Mouse (Mus musculus) T-helper 1 cell (primary cell): Measurements from ENCODE around the gene Nat9.

Source experiments
- in situ Hi-C: fragments of 300-600 bp; cut with MboI, MseI; formaldehyde crosslinking; loops from one replicate; pipeline ENCODE4 v1.15.1; 2025; ENCODE audit warnings: high pct_unique_total_duplicates

The Nat9 gene

DNA sequence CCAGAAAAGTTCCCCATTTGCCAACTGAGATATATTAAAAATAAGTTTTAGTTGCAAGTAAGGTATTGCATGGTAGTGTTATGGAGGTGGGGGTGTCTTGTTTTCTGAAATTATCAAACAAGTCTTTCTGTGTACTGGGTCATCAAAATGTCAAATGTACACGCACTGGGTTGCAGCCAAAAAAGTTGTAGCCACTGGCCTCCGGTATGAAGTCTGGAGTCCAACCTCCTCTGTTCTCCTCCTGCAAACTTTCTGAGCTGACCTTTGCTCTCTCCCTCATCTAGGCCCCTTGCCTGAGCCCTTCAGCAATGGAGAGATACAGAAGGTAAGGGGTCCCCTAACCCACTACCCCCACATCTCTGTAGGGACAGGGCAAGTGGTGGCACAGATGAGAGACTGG, 8.9 kb downstream of the Nat9 start:
- in situ Hi-C loops: no loop called here

DNA sequence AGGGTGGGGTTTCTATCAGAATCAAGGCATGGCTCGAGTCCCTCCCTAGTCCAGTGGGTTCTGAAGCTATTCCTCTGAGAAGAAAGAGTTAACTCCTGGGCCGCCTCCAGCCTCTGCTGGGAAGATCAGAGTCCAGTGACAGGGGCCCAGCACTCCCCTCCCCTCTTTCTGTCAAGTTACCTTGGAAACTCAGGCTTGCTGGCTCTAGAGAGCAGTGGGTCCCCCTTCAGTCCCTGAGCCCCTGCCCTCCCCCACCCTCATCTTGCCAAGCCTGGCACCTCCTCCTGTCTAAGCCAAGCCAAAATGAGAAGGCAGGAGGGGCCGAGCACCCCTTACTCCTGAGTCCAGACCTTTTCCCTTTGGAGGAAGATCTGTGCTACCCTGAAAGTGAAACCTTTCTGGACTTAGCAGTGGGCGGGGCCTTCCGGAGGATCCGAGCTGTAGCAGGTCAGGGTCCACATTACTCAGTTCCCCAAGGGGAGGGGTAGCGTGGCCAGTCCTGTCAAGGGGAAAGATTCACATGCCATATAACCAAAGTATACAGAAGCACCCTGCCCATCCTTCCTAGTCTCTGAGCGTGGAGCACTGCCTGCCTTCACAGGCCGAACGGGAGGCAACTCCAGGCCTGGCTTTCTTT, 10.0 kb downstream of the Nat9 start:
- in situ Hi-C loops: no loop called here

DNA sequence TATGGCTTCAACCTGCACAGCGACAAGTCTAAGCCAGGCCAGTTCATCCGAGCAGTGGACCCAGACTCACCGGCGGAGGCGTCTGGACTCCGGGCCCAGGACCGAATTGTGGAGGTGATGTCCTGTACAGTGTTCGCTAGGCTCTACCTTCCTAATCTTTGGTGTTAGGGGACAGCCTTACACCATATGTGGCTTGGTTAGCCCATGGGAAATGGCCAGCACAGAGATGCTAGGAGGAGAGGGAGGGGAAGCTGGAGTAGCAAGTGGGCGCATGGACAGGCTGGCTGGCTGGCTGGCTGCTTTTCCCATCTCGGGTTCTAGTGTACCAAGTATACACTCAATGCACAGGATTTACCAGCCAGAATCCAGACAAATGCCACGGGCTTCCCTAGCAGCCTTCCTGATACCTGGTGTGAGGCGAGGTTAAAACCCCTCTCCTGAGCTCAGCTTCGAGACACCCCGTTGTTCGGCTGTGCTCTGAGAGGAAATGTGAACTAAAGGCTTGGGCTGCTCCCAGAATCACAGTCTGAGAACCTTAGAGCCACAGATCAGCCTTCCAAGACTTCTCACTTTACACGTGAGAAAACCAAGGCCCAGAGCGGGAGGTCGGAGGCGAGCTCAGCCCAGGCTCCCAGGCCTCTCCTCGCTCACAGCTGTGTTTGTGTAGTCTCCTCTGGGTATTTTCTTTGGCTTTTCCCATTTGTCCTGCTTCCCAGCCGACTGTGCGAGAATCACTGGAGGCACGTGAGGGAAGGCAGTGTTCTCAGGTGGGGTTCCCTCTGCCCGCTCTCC, 11.1 kb downstream of the Nat9 start:
- in situ Hi-C loops: no loop called here

DNA sequence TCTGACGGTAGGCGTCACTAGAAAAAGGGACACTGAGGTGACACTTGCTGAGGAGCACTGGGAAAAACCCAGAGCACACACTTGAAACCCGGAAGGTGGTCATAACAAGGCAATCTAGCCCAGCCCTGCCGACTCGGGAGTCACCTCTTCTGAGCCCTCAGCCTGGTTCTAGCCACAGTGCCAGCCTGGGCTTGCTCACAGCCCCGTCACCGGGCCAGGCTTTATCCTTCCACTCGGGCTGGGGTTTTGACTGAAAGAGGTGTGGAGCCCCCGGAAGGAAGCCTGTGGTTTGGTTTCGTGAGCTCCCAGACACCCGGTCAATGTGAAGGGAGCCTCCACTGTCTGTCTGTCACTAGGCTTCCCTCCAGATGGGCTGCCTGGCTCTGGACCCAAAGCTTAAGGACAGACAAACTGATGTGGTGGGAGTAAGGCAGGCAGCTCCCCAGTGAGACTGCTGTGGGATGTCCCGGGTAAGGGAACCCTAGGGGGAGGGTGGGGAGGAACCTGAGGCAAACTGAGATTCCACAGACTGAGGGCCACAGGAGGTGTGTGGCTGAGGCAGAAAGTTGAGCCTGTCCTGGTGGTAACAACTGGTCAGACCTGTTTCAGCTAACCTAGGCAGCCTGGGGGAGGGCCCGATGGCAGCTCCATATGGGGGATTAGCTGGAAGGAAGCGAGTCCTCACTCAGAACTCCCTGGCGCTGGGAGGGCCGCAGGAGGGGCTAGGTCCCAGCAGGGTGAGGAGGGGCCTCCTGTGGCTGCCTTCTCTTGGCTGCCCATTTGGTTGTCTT, 13.9 kb downstream of the Nat9 start:
- in situ Hi-C loops: no loop called here

DNA sequence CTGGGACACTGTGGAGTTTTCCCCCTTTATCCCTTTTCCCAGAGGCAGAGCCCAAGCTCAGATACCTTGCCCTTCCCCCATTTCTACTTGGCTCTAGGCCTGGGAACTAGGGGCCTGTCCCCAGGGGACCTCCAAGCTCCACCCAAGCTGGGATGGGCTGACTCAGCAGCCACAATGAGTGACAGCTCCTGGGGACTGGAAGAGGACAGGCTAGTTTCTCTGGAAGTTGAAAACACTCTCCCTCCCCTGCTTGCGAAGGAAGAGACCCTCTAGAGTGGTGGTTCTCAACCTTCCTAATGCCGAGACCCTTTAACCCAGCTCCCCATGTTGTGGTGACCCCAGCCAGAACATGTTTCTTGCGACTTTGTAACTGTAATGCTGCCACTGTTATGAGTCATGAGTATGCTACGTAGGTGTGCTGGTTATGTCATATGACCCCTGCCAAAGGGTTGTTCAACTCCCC, 14.8 kb downstream of the Nat9 start:
- in situ Hi-C loops: no loop called here

DNA sequence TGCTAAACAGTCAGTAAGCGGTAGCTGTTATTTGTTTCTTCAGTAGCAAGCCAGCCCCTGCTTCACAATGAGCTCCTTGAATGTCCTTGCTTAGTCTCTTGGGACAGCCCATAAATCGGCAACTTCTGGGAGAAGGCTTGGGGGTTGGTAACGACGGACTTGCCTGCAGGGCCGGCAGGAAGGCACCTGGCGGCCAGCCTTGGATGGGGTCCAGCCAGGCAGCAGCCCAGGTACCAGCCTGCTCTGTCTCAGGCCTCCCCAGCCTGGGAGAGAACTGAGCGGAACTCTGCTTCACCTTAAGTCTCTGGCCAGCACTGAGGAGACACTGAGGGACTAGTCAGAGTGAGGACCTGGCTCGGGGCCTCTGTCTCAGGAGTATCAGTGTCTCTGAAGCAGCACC, 16.5 kb downstream of the Nat9 start:
- in situ Hi-C loops: no loop called here

DNA sequence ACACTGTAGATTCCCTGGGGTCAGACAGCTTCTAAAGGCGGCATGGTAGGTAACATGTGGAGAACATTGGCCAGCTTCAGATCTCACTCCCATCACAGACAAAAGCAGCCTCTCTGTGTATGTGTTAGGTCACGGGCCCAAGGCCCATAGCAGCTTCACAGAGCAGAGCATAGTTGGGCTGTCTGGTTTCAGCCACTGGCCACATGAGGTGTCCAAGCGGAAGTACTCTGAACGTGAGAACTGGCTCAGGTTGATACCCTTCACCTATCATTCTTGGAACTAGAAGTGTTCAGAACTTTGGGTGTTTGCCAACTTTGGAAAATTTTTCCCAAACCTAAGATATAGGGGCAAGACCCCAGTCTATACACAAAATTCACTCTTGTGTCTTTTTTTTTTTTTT, 18.2 kb downstream of the Nat9 start:
- in situ Hi-C loops: no loop called here

DNA sequence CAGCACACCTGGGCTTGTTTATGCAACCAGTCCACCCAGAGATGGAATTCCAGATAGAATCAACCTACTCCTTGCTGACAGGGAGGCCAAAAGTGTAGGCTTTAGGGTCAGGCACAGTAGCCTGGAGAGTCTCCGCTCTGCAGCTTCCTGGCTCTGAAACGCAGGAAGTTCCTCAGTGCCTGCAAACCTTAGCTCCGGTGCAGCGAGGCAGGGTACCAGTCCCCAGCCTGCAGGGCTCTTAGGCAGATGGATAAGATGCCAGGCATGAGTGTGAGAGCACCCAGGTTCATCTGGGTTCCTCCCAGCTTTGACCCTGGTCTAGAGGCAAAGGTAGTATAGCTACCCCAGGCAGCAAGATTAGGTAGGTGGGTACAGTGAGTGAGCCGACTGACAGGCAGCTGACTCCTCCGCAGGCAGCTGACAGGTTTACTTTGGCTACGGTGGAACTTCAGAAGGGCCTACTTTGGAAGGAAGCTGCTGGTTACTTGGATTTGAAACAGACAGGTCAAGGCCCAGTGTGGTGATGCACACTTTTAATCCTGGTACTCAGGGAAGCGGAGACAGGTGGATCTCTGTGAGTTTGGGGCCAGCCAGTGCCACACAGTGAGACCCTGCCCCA, 19.9 kb downstream of the Nat9 start:
- in situ Hi-C loops: no loop called here

DNA sequence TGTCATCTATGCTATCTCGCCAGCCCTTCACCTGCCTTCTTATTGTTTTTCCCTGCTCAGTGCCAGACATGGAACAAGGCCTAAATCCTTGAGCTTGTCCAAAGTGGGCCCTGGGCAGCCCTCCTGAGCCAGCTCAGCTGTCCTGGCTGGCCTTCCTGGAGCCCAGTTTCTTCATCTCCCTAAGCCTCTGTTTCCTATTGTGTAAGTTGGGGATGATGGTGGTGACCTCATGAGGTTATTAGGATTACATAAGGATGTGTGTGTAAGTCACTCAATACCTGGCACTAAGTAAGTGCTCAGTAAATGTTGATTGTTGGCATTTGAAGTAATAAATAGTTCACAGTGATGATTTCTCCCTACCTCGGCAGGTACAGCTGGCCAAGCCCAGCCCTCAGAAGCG, 20.9 kb downstream of the Nat9 start:
- in situ Hi-C loops: no loop called here

DNA sequence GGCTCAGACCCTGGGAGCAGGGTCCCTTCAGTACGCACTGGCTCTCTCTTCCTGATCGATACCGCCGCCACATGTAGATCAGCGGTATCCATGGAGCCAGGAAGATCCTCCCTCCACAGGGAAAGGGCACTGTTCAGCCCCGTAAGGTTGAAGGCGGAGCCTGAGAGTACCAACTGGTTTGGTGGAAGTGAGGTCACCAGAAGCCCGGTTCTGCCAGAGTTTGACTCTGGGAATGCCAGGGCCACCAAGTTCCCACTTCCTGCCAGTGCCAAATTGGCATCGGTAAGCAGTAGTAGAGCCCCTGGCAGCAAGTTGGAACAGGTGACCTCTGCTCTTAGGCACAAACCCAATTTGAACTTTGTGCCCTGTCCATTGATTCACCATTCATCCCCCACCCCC, 22.7 kb downstream of the Nat9 start:
- in situ Hi-C loops: loop anchor here (5.0 kb wide), 1 partner anchor 112 kb away; the partner anchor contains the start of gene Fdxr

DNA sequence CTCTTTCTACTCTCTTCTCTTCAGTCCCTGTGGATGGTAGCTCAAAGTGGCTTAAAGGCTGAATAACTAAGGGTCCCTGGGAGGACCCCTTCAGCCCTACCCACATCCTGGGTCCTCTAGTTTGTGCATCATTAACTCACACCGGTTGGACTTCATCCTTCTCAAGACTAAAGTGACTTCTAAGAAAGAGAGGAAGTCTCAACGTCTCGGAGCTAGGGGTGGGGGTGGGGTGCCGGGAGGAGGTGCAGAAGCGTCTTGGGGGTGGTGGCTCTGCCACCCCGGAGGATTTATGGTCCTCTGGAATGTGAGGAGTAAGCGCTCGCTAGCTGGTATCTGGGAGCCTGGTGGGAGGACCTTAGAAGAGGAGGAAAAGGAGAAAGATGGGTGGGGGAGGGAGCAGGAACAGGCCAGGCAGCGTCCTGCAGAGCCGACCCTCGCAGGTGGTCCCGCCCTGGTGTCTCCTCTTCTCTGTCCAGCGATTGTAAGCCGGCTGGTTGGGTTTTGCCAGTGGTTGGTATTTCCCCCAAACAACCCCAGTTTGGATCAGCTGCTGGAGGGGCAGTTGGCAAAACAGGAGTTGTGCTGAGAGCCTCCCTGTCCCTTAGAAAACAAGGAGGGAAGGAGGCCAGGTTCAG, 23.2 kb downstream of the Nat9 start:
- in situ Hi-C loops: loop anchor here (5.0 kb wide), 1 partner anchor 113 kb away; the partner anchor contains the start of gene Fdxr

DNA sequence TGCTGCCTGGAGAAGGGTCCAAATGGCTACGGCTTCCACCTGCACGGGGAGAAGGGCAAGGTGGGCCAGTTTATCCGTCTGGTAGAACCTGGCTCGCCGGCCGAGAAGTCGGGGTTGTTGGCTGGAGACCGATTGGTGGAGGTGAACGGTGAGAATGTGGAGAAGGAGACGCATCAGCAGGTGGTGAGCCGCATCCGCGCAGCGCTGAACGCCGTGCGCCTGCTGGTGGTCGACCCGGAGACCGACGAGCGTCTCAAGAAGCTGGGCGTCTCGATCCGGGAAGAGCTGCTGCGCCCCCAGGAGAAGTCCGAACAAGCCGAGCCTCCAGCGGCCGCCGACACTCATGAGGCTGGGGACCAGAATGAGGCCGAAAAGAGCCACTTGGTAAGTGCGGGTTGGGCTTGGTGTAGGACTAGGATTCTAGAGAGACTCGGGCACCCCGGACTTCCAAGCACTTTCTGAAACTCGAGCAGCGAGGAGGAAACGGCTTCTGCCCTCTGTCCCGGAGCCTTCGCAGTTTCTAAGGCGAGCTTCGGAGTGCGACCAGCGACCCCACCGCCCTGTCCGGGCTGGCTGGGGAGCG, 24.0 kb downstream of the Nat9 start:
- in situ Hi-C loops: loop anchor here (5.0 kb wide), 1 partner anchor 114 kb away; the partner anchor contains the start of gene Fdxr

DNA sequence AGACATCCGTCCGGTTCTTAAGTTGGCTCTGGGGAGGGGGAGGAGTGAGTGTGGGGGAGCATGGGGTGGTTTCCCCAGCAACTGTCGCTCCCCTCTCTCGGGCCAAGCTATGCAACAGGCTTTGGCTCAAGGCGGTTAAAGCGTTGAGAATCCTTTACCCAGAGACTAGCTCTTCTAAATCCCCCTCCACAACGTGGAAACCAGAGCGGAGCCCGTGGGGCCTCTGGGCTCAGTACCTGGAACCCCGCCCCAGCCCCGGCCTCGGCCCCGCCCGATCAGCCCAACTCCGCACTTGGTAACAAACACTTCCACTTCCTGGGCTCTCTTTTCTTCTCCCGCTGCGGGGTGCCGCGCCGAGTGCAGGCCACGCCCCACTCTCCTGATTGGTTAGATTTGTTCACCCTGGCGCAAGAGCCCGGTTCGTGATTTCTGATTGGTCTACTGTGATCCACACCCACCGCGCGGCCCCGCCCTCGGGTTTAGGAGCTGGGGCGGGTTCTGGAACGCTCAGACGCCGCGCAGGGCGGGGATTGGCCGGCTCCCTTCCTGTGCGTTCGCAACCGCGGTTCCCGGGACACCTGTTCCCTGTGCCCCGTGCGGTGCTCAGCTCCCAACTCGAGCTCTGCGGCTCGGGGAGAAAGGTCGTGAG, 24.7 kb downstream of the Nat9 start, which contains the start of gene Slc9a3r1:
Gene Slc9a3r1 (plus strand): TSS at position 510 of the 649 bp plus-strand sequence.
- in situ Hi-C loops: loop anchor here (5.0 kb wide), 1 partner anchor 114 kb away; the partner anchor contains the start of gene Fdxr

DNA sequence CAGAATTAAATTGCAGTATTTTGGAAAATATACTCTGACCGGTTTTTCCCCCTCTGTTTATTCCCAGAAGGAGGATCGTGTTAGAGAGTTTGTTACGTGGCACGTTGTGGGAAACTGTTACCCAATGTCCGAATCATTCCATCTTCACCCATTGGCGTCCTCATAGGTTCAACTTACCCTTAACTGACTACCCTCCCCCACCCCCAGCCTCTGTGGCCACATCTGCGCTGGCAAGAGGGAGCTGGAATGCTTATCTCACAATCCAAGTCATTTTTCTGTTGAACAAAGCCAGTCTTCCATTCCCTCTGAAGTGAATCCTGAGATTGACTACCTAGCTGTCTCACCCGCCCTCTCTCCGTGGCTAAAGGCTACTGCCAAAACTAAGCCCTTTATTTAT, 25.5 kb downstream of the Nat9 start:
- in situ Hi-C loops: loop anchor here (5.0 kb wide), 1 partner anchor 115 kb away; the partner anchor contains the start of gene Fdxr

DNA sequence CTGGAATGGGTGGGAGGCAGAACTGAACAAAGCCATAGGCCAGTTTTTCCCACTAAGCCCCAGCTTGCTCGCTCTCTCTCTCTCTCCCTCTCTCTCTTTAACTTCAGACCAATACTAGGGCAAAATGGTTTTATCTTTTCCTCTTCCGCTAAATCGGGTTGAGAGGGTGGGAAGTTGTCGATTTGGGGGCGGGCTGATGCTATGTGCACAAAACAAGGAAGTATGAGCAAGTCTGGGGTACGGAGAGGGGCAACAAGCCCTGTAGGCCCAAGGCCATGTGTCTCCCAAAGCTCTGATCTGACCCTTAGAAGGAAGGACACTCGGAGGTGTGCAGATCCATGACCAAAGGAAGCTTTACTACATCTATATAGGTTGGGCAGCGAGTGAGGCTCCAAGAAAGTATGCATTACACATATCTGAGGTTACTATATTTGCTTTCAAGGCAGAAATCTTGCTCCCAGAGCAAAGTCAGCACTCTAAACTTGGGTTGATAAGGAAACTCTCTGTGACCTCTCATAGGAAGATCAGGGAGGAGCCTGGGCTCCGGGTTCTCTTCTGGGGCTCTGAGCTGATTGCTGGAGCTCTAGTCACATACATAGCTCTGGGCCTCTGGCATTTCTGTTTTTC, 26.0 kb downstream of the Nat9 start:
- in situ Hi-C loops: loop anchor here (5.0 kb wide), 1 partner anchor 116 kb away; the partner anchor contains the start of gene Fdxr

DNA sequence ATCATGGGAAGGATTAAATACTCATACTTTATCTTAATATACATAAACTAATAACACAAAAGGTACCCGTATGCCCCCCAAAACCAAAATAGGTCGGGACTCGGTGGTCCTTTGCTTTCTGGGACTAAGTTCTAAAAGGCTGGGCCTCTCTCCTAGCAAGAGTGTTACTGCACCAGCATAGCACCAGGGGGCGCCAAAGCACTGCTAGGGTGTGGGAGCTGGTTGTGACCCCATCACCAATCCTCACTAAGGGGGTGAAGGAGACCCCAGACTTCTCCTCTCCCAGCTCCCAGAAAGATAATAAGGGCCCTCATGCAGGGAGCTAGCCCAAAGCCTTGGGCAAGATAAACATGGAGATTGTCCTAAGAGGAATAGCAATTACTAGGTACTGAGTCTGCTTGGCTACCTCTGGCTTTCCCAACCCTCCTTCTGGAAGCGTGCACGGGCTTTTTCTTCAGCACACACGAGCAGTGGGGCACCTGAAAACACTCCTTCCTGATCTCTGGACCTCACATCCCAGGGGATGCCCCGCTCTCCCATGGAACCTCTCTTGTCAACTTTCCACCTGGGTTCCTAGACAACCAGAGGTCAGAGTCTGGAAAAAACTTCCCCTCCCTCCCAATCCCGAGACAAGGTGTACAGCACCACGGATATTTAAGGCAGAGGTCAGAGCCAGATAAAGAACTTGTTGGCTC, 26.6 kb downstream of the Nat9 start:
- in situ Hi-C loops: loop anchor here (5.0 kb wide), 1 partner anchor 116 kb away; the partner anchor contains the start of gene Fdxr

DNA sequence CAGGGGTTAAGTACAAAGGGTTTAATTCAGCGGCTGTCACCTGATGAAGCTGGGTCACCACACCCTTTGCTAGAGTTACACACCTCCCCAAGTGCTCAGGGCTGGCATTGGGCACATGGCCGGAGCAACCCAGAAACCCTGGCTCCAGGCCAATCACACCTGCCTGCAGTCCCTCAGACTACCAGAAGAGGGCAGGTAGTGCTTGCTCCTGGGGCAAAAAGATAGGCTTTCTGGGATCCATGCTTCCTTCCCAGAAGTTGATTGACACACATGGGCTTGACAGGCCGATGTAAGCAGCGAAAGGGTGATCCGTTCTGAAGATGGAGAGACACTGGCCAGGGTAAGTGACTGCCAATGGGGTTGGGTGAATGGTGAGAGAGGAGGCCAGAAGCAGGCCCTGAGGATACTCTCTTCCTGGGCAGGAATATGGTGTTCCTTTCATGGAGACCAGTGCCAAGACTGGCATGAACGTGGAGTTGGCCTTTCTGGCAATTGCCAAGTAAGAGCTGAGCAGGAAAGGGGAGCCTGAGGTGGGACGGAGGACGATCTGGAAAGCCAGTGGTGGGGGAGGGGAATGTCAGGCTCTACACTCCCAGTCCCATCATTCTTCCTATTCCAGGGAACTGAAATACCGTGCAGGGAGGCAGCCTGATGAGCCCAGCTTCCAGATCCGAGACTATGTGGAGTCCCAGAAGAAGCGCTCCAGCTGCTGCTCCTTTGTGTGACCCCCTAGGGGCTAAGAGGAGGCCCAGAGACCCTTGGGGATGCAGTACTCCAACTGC, 27.5 kb downstream of the Nat9 start:
- in situ Hi-C loops: loop anchor here (5.0 kb wide), 1 partner anchor 117 kb away; the partner anchor contains the start of gene Fdxr
